Mouse (Mus musculus) retina, embryonic 14.5 days (tissue): ENCODE measurements around the gene Hipk2.
A peak's percentile ranks its signal among the peaks of the same experiment; 100 is the strongest.

ENCODE experiments used
- DNase-seq: peaks from one replicate; pipeline ENCODE4 v3.0.0-alpha.2; 2015; ENCODE audit warnings: low spot score

Hipk2 gene

DNA sequence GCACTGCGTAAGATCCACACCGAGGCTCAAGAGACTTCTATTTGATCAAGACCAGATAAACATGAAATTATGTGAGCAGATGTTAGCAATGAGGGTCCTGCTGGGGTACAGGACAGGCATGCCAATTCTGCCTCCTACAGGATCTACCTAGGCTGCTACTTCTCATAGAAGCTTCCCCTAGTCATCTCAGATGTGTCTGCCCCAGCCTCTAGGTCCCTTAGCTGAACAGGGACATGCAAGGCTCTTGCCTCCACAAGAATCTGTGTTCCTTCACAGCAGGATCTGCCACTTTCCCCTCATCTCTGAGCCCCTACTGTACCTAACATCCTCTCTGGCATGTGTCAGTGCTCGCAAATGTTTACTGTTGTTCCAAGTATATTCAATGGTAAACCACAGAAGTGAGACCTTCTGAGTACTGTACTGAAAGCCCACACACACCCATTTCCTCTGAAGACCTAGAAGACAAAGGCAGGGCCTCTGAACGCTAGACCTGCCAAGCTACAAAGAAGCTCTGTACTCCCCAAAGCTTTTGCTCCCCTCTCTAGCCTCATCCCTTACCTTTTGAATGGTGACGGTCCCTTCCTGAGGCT, 86.6 kb downstream of the Hipk2 start:
- DNase-seq: no peak

DNA sequence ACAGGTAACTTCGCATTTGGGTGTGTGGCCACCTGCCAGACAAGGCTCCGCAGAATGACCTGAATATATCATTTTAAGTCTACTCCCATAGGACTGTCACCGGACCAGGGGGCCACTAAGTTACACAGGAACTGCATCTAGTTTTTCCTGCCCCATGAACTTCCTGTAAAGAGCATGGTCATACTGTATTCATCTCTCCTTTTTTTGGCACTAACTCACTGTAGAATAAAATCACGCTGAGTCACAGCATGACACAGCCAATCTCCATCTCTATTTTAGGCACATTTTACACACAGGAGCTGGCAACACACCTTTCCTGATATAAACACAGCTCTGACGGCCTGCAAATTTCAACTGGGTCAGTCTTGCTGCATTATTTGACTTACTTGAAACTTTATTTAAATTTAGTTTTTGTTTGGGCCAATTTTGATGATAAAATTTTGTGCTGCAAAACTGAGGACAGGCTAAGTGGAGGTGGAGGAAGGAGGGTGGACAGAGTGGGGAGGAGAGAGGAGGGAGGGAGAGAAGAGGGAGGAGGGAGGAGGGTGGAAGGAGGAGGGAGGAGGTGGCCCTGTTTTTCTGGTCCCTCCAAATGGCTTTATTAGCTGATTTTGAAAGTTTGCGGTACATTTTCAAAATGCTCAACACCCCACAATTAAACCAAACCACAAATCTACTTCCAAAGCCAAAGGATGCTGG, 88.0 kb downstream of the Hipk2 start:
- no peak for DNase-seq

GRCm38 (mm10) chr6:38787134-38787533, 88.8 kb downstream of the Hipk2 start:
- DNase-seq: no peak

- DNase-seq: no peak
These were observed 90.2 kb downstream of the Hipk2 start for GRCm38 (mm10) chr6:38785747-38786146.

DNA sequence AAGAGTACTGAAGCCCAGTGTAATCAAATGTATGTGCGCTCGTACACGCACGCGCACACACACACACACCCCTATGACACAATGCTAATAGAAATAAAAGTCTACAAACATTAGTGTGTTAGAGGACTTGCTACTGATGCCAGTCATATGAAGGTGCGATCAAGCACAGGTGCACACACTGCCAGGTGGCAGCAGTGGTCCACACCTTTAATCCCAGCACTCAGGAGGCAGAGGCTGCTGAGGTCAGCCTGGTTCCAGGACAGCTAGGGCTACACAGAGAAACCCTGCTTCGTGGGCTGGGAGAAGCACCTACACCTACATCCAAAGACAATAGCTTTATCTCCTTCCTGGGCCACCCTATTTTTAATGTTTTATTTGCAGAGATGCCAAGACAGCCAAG, 96.6 kb downstream of the Hipk2 start:
- no peak for DNase-seq

DNA sequence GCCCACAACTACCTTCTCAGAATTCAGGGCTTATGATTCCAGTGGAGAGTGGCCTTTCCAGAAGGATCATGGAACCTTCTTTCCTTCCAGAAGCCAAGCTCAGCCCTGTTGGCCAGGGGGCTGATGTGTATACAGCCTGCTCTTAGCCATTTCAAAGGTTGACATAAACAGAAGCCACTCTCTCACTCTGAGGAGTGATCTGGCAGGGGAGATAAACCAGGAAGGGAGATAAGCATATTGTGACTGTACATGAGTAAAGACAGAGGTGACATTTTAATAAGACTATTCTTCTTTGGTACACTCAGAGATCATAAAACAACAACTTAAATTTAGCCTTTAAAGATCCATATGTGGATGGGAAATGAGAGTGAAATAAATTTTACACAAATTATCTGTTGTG, 97.1 kb downstream of the Hipk2 start:
- DNase-seq: no peak

- no peak for DNase-seq
These were observed 99.9 kb downstream of the Hipk2 start for GRCm38 (mm10) chr6:38776000-38776584.

GRCm38 (mm10) chr6:38772836-38773518, 103.0 kb downstream of the Hipk2 start:
- DNase-seq: no peak

- no peak for DNase-seq
These were observed 104.8 kb downstream of the Hipk2 start for GRCm38 (mm10) chr6:38771061-38771667.

DNA sequence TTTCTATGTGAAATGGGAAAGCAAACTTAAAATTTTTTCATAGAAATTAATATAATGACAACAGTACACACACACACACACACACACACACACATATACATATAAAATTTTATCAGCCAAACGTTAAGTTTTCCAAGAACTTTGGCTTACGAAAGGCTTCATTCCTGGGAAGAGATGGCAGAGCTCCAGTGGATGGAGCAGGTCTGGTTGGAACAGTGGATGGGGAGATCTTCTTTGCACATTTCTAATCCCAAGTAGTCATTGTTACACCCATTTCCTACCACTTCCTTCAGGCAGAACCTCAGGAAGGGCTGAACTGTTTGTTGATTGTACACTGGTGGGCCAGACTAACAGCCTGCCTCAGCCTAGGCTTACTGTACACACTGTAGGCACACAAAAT, 106.3 kb downstream of the Hipk2 start:
- no peak for DNase-seq

DNA sequence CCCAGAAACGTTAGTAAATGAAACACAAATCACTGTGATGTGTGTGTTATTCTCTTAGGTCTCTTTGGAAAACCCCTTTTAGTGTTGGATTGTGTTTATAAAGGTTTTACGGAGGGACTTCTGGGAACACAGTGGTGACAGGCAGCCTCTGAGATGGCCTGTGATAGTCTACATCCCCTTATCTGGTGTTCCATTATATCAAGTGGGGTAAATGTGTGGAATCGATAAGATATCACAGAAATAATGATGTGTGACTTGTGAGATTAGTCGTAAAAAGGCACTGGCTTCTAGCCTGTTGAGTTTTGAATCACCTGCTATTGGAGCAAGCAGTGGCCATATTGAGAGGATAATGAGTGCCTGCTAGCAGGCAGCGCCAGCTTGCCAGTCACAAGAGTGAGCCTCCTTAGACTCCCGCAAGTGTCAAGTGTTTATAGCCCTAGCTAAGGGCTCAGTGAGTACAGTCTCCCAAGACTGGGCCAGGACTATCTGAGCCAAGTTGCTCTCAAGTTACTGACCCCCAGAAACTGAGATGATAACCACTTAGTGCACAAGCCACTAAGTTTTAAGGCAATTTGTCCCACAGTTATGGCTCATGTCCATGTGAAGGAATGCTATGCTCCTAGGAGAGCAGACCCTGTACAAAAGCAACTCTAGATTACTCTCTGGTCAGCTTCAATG, 113.2 kb downstream of the Hipk2 start:
- no peak for DNase-seq

DNA sequence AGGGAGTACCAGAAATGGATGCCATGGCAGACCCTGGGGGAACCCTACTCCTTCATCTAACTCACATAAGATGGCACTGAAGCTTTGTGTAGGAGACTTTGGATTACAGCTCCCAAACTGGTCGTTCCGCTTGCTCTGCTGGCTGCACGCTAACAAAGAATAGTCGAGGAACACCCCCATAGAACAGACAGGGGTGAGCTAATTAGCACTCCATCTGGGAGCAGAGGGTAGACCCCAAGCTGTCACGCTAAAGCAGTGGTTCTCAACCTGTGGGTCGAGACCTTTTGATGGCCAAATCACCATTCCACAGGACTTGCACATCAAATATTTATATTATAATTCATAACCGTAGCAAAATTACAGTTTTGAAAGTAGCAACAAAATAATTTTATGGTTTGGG, 114.0 kb downstream of the Hipk2 start:
- DNase-seq: no peak

DNA sequence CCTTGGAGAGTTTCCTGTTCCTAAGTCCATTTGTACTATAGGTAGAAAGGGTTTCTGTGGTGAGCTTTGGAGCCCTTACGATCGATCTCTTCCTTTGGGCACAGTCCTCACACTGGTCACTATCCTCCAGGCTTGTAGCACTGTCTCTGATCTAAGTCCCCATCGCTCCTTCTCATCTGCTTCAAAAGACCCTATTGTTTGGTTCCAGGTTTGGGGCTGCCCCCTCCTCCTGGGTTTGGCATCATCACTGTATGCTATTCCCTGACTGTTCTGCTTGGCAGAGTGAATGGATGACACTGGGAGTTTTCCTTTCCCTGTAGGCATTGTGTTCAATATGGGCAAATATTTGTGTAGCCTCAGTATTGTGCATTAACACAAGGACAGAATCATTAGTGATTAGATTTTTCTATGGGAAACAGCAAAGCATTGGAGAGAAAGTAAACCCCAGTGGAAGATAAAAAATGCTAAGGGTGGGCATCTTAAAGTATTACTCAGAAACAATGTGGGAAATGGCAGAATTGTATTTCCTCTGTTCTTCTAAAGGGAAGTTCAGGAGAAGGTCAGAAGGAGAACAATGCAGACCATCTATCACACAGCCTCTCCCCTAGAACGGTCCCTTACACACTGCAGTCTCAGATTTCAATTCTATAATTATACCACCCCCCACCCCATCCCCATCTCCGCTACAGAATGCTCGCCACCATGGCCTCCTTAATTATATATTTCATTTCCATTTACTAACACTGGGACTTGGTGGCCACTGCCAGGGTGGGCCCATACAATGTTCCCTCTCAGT, 114.9 kb downstream of the Hipk2 start:
- DNase-seq: peak; percentile 35

DNA sequence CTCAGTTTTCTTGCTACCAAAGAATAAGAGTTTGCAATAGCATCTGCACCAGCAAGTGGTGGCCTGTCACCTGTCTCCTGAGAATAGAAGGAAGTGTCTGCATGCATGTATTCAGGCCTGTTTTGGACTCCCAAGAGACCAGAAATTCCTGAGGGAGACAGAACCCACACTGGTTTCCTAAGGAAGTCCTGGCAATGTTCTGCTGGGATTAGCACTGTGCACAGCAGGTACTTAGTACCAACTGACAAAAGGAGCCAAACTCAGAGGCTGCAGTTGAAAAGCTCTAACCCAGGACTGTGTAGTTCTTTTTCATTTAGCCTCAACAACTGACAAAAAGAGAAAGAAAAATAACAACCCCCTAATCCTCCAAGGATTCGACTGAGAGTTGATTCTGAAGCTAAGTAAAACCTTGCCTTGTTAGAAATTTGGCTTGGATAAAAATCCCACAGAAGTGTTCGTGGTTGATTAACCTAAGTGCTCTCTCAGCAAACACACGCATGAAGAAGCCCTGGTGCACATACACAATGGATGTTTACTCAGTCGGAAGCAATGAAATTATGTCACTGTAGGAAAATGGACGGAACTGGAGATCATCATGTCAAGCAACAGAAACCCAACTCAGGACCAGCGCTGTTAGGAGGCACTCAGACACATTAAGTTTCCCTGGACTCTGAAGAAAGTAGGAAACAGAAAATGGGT, 115.9 kb downstream of the Hipk2 start:
- peak; percentile 96 for DNase-seq

DNA sequence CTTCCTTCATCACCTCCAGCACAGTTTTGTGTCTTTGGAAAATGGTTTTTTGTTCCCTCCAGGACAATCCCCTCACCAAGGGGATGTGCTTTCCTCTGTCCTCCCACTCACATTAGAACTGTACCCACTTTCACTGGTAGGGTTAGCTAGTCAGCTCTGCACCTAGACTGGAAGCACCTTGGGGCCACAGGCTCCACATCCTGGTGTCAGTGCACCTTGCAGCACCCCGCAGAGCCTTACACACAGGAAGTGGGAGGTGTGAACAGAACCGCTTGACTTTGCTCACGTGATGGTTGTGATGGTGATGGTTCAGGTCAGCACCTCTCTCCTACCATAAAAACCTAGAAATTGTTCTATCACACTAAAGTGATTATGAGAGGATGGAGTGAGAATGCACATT, 116.8 kb downstream of the Hipk2 start:
- no peak for DNase-seq

DNA sequence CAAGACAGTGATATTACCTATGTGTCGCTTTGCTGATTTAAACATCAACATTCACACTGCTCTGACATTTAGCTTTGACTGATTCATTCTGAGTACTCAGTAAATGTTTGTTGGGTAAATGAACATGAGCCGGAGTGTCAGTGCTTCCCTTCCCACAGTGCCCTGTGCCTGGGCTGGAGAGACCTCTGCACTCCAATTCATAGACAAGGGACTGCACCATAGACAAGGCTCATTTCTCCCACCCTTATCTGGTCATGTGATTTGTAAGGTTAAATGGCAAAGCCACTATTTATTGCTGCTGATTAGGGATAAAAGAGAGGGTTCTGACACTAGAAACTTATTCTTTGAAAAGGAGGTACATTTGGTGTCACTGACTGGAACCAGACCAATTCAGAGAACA, 118.4 kb downstream of the Hipk2 start:
- DNase-seq: no peak

GRCm38 (mm10) chr6:38756968-38757367, 119.0 kb downstream of the Hipk2 start:
- no peak for DNase-seq

DNA sequence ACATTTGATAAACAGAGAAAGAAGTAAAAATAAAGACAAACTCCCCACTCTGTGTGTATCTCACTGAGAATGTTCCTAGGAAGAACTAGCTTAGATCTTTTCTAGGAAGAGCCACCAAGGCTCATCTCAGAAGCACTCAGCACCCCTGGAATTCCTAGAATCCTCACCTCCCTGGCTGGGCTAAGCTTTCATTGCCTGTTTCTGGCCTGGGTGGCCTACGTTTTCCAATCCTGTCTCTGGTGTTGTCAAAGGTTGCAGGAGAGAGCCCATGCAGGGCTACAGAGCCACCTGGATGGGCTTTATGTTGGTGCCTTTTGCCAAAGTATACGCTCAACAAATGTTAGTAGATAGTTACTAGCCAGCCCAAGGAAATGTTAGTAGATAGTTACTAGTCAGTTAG, 120.0 kb downstream of the Hipk2 start:
- DNase-seq: no peak

DNA sequence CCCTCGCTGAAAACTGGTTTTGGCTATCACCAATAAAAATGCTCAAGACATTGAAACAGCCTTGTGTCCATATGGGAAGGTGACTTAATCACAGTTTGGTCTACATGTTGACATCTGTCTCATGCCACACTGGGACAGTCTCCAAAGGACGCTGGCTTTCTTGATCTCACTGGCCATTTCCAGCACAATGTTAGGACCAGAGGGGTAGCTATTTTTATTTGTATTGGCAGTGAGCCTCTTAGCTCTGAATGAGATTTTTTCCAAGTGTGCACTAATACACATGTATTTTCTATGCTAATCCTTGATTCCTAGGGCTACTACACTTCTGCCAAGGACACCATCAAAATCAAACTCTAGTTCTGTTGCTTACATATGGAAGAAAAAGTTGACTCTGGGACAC, 120.8 kb downstream of the Hipk2 start:
- DNase-seq: no peak

DNA sequence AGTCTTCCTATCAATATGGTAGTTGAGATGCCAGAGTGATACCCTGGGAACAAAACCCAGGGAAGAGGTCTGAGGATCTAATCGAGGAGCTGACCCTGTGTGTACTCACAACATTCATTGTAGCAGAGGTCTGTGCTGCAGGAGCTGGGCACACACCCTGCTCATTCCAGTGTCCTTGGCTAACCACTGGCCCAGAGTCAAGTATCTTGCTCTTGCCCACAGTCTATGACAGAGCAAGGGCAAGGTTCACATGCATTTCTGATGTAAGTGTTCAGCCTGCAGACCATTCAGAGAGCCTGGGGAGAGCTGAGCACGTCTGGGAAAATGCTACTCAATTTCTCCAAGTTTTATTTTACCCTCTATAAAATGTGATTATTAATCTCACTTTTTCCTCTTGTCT, 122.2 kb downstream of the Hipk2 start:
- DNase-seq: no peak

DNA sequence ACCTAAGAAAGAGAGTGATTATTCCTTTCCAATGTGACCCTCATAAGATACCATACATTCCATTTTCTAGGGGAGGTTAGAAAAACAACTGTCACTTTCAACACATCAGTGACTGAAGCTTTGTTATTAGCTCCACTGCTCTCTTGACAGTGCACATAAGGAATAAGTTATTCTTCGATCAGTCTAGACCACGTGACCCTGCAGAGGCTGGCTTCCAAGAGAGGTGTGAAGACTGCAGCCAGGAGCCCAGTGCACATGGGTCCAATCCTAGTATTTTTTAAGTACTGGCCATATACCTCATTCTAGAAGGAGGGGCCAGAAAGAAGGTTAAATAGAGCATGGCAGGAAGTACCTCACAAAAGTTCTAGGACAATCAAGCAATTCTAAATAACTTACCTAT, 122.9 kb downstream of the Hipk2 start:
- DNase-seq: no peak
